Mouse (Mus musculus): ENCODE measurements around the gene Kctd4. TPM values are rescaled to one million over a fixed set of nuclear protein-coding genes. Genes with fewer than 3 reads are reported as not detected.

Gene Kctd4
- not detected for polyA plus RNA-seq (2015; fragmentation: Illumina TruSeq; extraction: RNeasy Lipid Tissue Mini Kit (QIAGEN cat#74804); ENCODE audit: insufficient read depth, low read depth, low replicate concordance)

DNA sequence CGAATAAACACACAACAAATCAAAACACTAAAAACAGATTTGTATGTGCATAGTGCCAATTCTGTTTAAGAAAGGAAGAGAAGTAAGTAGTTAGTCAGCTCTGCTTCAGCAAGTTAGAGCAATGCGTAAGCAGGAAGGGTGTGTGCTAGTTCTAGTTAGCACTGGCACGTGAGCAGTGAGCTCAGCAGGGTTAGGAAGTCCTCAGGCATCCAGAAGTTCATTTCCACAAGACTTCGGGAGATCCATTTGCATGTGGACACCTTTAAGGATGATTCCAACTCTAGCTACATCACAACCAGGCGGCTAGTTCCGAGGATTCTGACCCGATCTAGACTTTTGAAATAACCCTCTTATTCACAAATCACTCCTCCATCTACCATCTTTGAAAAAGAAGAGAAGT, at the start of gene Kctd4:
Gene Kctd4, plus strand, starts transcription at position 244 of the 400 bp plus-strand sequence.

GRCm38 (mm10) chr14:76010102-76011061, 55.6 kb downstream of the Kctd4 start, which contains the start of gene Gtf2f2:
TSS of gene Gtf2f2 (minus strand) at chr14:76010865.

Other genes starting within 250 kb of the Kctd4 start
- 8.8 TPM for gene Cog3, start 200.5 kb upstream of the Kctd4 start, polyA plus RNA-seq (2015; fragmentation: Illumina TruSeq; extraction: RNeasy Lipid Tissue Mini Kit (QIAGEN cat#74804); ENCODE audit: insufficient read depth, low read depth, low replicate concordance)
- 3.4 TPM for gene Slc25a30, start 168.0 kb upstream of the Kctd4 start, polyA plus RNA-seq (2015; fragmentation: Illumina TruSeq; extraction: RNeasy Lipid Tissue Mini Kit (QIAGEN cat#74804); ENCODE audit: insufficient read depth, low read depth, low replicate concordance)
- 3,184 TPM for gene Tpt1, start 109.9 kb upstream of the Kctd4 start, polyA plus RNA-seq (2015; fragmentation: Illumina TruSeq; extraction: RNeasy Lipid Tissue Mini Kit (QIAGEN cat#74804); ENCODE audit: insufficient read depth, low read depth, low replicate concordance)
- gene Gtf2f2, start 55.9 kb downstream of the Kctd4 start, polyA plus RNA-seq (2015; fragmentation: Illumina TruSeq; extraction: RNeasy Lipid Tissue Mini Kit (QIAGEN cat#74804); ENCODE audit: insufficient read depth, low read depth, low replicate concordance) = 3.8 TPM
- 3.3 TPM for gene Gpalpp1, start 155.8 kb downstream of the Kctd4 start, polyA plus RNA-seq (2015; fragmentation: Illumina TruSeq; extraction: RNeasy Lipid Tissue Mini Kit (QIAGEN cat#74804); ENCODE audit: insufficient read depth, low read depth, low replicate concordance)
- 1.5 TPM for gene Nufip1, start 155.9 kb downstream of the Kctd4 start, polyA plus RNA-seq (2015; fragmentation: Illumina TruSeq; extraction: RNeasy Lipid Tissue Mini Kit (QIAGEN cat#74804); ENCODE audit: insufficient read depth, low read depth, low replicate concordance)

Measured in pancreas, adult 10 weeks (tissue).